Mouse (Mus musculus) thymus, adult 2 months (tissue): ENCODE measurements around the gene Gsn. TPM values are rescaled to one million over a fixed set of nuclear protein-coding genes. Genes with fewer than 3 reads are reported as not detected.

Experiments used
- DNase-seq: peaks from one replicate; pipeline ENCODE4 v3.0.0; 2021
- H3K27ac ChIP-seq: fragments of 200-500 bp; 2 replicates; pipeline ENCODE4 v1.5.1; 2012; ENCODE audit warnings: low read length, control low read depth; ENCODE audit not compliant: control insufficient read depth, insufficient read depth
- H3K27me3 ChIP-seq: fragments of 200-500 bp; 2 replicates; pipeline ENCODE4 v1.6.1; 2012; ENCODE audit warnings: mild to moderate bottlenecking, low read length, moderate library complexity, mixed read lengths; ENCODE audit not compliant: control insufficient read depth, insufficient read depth
- H3K36me3 ChIP-seq: fragments of 200-500 bp; 2 replicates; pipeline ENCODE4 v1.6.1; 2012; ENCODE audit warnings: mild to moderate bottlenecking, low read length, moderate library complexity; ENCODE audit not compliant: control insufficient read depth, insufficient read depth
- H3K4me1 ChIP-seq: fragments of 200-500 bp; replicated peaks from 2 replicates; pipeline ENCODE4 v1.6.1; 2012; ENCODE audit warnings: low read length; ENCODE audit not compliant: control insufficient read depth, insufficient read depth
- H3K4me3 ChIP-seq: fragments of 200-500 bp; 2 replicates; pipeline ENCODE4 v1.5.1; 2012; ENCODE audit warnings: mild to moderate bottlenecking, low read length, control low read depth, moderate library complexity; ENCODE audit not compliant: control insufficient read depth, insufficient read depth
- CTCF ChIP-seq: fragments of 200-500 bp; IDR thresholded peaks from 2 replicates; pipeline ENCODE4 v1.5.1; 2012; ENCODE audit warnings: mild to moderate bottlenecking, control low read depth, low read length, moderate library complexity, borderline replicate concordance; ENCODE audit not compliant: control insufficient read depth, poor library complexity, insufficient read depth; ENCODE audit errors: extremely low read depth
- POLR2A ChIP-seq: fragments of 200-500 bp; IDR thresholded peaks from 2 replicates; pipeline ENCODE4 v1.6.1; 2012; ENCODE audit warnings: mild to moderate bottlenecking, low read length, control low read depth, moderate library complexity; ENCODE audit not compliant: control insufficient read depth, poor library complexity, insufficient read depth; ENCODE audit errors: extremely low read depth
- WGBS: fragments of 180-500 bp; shearing (Covaris S2); methylation state at CpG from one replicate; pipeline ENCODE4 v1.1.7; 2018; 5-methylcytosine and 5-hydroxymethylcytosine counted together
- polyA plus RNA-seq: library from polyadenylated mRNA; depleted of rRNA; stranded (reverse); fragments of >200 nt; gene quantifications from 2 replicates; pipeline ENCODE4 v1.2.3, GENCODE M21; 2012

Gsn gene
- polyA plus RNA-seq, 1 experiment: 535 TPM

DNA sequence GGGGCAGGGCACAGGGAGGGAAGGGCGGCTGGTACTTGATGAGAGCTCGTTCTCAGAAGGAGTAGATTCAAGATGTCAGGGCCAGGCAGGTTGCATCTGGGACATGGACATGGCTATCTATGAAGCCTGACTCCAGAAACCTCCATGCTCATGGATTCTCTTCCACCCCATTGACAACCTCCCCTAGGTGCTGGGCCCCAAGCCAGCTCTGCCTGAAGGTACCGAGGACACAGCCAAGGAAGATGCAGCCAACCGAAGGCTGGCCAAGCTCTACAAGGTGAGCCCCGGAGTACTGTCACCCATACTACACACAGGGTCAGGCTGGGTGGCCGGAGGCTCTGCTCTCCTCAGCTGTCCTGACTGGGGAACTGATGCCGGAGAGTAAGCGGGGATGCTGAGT lies 37.1 kb downstream of the Gsn start:
- Histone ChIP-seq H3K4me1 (no peaks in the 10 kb centered on the region), H3K27ac (no peak overlapping the region), H3K4me3 (no peak overlapping the region), H3K36me3 (peaks cover 3% of the 10 kb centered on the region; the same call in 1 of the 2 replicates), H3K27me3 (no peaks in the 10 kb centered on the region)
- TF ChIP-seq POLR2A: no peak
- no peak for TF ChIP-seq CTCF
- DNase-seq: no peak
- 92% methylated on average over 8 of the region's 8 CpGs for WGBS

DNA sequence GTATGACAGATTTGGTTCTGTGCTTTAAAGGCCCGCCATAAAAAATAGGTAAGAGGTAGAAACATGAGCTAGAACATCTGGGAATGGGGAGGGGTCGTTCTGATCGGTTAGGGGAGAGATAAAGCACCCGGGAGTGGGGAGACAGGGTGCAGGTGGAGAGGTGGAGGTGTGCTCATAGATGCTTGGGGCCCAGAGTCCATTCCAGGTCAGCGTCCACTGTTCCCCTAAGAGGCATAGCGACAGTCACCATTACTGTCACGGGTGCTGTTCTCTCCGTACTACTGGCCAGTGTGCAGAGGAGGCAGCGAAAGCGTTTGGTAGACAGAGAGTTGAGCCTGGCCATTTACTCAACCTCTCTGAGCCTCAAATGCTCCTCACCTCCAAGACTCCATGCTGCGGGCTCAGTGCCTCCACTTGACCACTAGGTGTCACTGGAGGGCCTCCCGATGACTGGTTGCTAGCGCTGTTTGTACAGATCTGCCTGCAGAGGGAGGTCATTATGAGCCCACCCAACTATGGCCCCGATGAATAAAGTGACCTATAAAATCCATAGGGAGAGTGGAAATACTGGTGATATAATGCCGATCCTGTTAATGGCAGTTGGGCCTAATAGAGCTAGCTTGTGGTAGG lies 41.6 kb downstream of the Gsn start:
- Histone ChIP-seq H3K4me3 (no peak overlapping the region), H3K27ac (no peak overlapping the region), H3K4me1 (no peaks in the 10 kb centered on the region), H3K36me3 (peaks cover 3% of the 10 kb centered on the region; the same call in 1 of the 2 replicates), H3K27me3 (no peaks in the 10 kb centered on the region)
- DNase-seq: peak; percentile 85
- TF ChIP-seq POLR2A (no peak), CTCF (peak; percentile 95)
- 33% methylated on average over 15 of the region's 15 CpGs for WGBS

DNA sequence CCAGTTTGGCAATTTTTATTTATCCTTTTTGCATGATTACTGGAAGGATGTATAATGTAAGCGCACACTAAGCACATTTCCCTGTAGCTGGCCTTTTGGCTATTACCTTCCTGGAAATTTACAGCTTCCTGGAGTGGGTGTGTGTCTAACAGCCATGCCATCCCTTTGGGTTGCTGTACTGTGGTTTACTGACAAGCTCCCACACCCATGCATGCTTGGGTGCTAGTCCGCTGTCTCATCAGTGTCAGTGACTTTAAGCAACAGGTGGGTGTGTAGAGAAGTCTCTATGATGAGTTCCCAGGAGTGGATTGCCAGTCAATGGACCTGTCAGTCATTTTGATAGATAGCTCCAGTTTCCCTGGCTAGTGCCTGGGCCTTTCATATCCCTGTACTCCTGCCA lies 43.3 kb downstream of the Gsn start:
- WGBS: 88% methylated on average over 2 of the region's 2 CpGs
- TF ChIP-seq CTCF (no peak), POLR2A (no peak)
- no peak overlapping the region for H3K4me3 ChIP-seq
- H3K4me1 ChIP-seq: no peaks in the 10 kb centered on the region
- no peak for DNase-seq
- no peaks in the 10 kb centered on the region for H3K36me3 ChIP-seq
- H3K27me3 ChIP-seq: no peaks in the 10 kb centered on the region
- H3K27ac ChIP-seq: no peak overlapping the region

DNA sequence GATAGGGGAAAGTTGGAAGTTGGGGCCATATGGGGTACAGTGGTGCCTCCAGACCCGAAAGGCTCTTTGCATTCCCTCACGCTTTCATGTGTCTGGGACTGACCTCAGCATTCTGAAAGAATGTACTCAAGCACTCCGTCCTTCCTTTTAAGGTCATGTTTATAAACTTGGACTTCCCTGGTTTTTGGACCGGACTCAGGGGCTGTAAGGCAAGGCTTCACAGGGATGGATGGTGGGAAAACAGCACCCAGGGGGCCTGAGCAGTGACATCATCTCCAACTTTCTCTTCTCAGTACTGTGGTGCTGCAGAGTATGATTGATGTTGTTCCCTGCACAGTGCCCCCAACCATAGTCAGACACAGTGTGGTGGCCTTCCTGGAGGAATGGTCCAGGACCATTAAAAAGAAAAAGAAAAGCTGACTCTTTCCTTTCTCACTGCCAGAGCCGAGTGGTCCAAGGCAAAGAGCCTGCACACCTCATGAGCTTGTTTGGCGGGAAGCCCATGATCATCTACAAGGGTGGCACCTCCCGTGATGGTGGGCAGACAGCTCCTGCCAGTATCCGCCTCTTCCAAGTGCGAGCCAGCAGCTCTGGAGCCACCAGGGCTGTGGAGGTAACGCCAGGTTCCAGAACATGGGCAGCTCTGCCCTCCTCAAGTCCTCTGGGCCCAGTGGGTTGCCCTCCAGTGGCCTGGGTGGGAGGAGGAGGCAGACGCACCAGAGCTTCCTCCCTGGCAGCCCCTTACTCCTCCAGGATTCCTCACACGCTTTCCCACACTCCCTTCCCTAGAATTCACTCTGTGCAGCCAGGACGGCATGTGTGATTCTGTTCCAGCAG lies 46.1 kb downstream of the Gsn start:
- no peak for DNase-seq
- Histone ChIP-seq H3K4me3 (no peak overlapping the region), H3K27ac (no peak overlapping the region), H3K36me3 (no peaks in the 10 kb centered on the region), H3K4me1 (no peaks in the 10 kb centered on the region), H3K27me3 (no peaks in the 10 kb centered on the region)
- WGBS: 95% methylated on average over 13 of the region's 13 CpGs
- TF ChIP-seq CTCF: no peak

DNA sequence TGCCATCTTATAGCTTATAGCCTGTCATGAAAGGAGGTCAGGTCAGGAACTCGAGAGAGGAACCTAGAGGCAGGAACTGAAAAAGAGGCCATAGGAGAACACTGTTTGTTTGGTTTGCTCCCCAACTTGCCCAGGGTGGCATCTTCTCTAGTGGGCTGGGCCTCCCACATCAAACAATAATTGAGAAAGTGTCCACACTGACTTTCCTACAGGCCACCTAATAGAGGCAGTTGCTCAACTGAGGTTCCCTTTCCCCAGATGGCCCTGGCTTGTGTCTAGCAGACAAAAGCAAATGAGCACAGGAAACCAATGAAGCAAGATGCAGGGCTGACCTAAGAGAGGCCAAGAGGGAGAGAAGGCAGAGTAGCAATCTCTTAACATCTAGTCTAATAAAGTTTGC lies 52.0 kb downstream of the Gsn start:
- H3K27ac ChIP-seq: no peak overlapping the region
- no peaks in the 10 kb centered on the region for H3K4me1 ChIP-seq
- H3K36me3 ChIP-seq: no peaks in the 10 kb centered on the region
- WGBS: 63% methylated on average over 1 of the region's 1 CpGs
- DNase-seq: no peak
- TF ChIP-seq POLR2A (no peak), CTCF (no peak)
- H3K4me3 ChIP-seq: no peak overlapping the region
- H3K27me3 ChIP-seq: no peaks in the 10 kb centered on the region

DNA sequence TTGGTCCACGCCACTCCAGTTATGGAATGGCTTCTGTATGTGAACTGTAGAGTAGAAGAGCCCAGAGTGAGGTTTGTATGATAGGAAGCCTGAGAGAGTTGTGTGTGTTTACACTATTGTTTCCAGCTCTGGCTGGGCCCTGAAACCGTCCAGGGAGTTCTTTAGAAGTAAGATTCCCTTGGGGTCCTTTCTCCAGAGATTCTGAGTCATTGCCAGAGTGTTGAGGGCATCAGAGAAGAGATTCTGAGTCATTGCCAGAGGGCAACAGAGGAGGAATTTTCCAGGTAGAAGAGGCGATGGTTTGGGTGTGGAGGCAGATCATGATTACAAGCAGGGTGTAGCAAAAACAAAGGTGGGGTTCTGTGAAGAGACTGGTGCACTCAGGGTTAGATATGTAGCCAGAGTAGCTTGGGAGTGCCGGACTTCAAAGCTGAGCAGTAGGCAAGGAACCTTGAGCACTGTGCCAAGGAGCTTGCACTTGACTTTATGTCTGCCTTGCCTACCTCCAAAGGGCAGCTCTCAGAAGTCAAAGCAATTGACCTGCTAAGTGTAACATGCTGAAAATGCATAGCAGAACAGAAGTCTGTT lies 53.8 kb downstream of the Gsn start:
- WGBS: 93% methylated on average over 4 of the region's 4 CpGs
- TF ChIP-seq CTCF (no peak), POLR2A (no peak)
- H3K27ac ChIP-seq: no peak overlapping the region
- no peaks in the 10 kb centered on the region for H3K36me3 ChIP-seq
- no peak for DNase-seq
- no peaks in the 10 kb centered on the region for H3K27me3 ChIP-seq
- H3K4me1 ChIP-seq: no peaks in the 10 kb centered on the region
- H3K4me3 ChIP-seq: no peak overlapping the region
